Mouse (Mus musculus) megakaryocyte, embryonic 14.5 days (primary cell): ENCODE data around the gene Gm13278.
"Not testable (repeated sequence)": the region's sequence is repeated elsewhere in the genome, so short reads cannot be mapped to it uniquely, and the experiment has no call there.

ENCODE experiments used
- FLI1 ChIP-seq: IDR thresholded peaks from 2 replicates; pipeline ENCODE4 v1.6.1; 2012; ENCODE audit warnings: low read length, inconsistent platforms, mixed read lengths
- GATA1 ChIP-seq: IDR thresholded peaks from 3 replicates; pipeline ENCODE4 v1.6.1; 2012; ENCODE audit warnings: mixed read lengths, low read length, inconsistent platforms, borderline replicate concordance

- not testable (repeated sequence) for TF ChIP-seq GATA1, FLI1
These were observed 43.9 kb downstream of the Gm13278 start, which contains the start of gene Ifna5 for GRCm38 (mm10) chr4:88835225-88835624.
